Mouse (Mus musculus): Measurements from ENCODE around the gene Cald1. TPM values are rescaled to one million over a fixed set of nuclear protein-coding genes. Genes with fewer than 3 reads are reported as not detected.

The Cald1 gene
- polyA plus RNA-seq, 1 experiment, result 5.0 TPM

- H3K27me3 ChIP-seq (ENCODE audit: control insufficient read depth, insufficient read depth, low read length), result no peaks in the 10 kb centered on the region
- no peak overlapping the region for H3K27ac ChIP-seq (ENCODE audit: control insufficient read depth, insufficient read depth, low read depth, low read length)
- no peak for TF ChIP-seq POLR2A (IDR thresholded peaks at IDR 0.05; ENCODE audit: control insufficient read depth, low read depth, low read length)
- no peak for TF ChIP-seq CTCF (IDR thresholded peaks at IDR 0.05; ENCODE audit: control insufficient read depth, insufficient read depth, insufficient replicate concordance, low read depth, low read length)
- H3K4me1 ChIP-seq (ENCODE audit: control insufficient read depth, insufficient read depth, low read length), result no peaks in the 10 kb centered on the region
- H3K36me3 ChIP-seq (ENCODE audit: control insufficient read depth, insufficient read depth, low read length), result no peaks in the 10 kb centered on the region
- H3K4me3 ChIP-seq (ENCODE audit: control insufficient read depth, low read depth, low read length), result no peak overlapping the region
Measured at GRCm38 (mm10) chr6:34716888-34717635, 118.8 kb downstream of the Cald1 start.

GRCm38 (mm10) chr6:34717651-34718050 is 119.4 kb downstream of the Cald1 start:
- no peak for TF ChIP-seq POLR2A (IDR thresholded peaks at IDR 0.05; ENCODE audit: control insufficient read depth, low read depth, low read length)
- TF ChIP-seq CTCF (IDR thresholded peaks at IDR 0.05; ENCODE audit: control insufficient read depth, insufficient read depth, insufficient replicate concordance, low read depth, low read length), result no peak
- no peaks in the 10 kb centered on the region for H3K4me1 ChIP-seq (ENCODE audit: control insufficient read depth, insufficient read depth, low read length)
- no peaks in the 10 kb centered on the region for H3K27me3 ChIP-seq (ENCODE audit: control insufficient read depth, insufficient read depth, low read length)
- H3K36me3 ChIP-seq (ENCODE audit: control insufficient read depth, insufficient read depth, low read length), result no peaks in the 10 kb centered on the region
- no peak overlapping the region for H3K27ac ChIP-seq (ENCODE audit: control insufficient read depth, insufficient read depth, low read depth, low read length)
- H3K4me3 ChIP-seq (ENCODE audit: control insufficient read depth, low read depth, low read length), result no peak overlapping the region

- Histone ChIP-seq H3K27ac (ENCODE audit: control insufficient read depth, insufficient read depth, low read depth, low read length) (no peak overlapping the region), H3K36me3 (ENCODE audit: control insufficient read depth, insufficient read depth, low read length) (no peaks in the 10 kb centered on the region), H3K4me3 (ENCODE audit: control insufficient read depth, low read depth, low read length) (no peak overlapping the region), H3K4me1 (ENCODE audit: control insufficient read depth, insufficient read depth, low read length) (no peaks in the 10 kb centered on the region), H3K27me3 (ENCODE audit: control insufficient read depth, insufficient read depth, low read length) (no peaks in the 10 kb centered on the region)
- TF ChIP-seq POLR2A (IDR thresholded peaks at IDR 0.05; ENCODE audit: control insufficient read depth, low read depth, low read length), result no peak
- no peak for TF ChIP-seq CTCF (IDR thresholded peaks at IDR 0.05; ENCODE audit: control insufficient read depth, insufficient read depth, insufficient replicate concordance, low read depth, low read length)
Measured at GRCm38 (mm10) chr6:34719141-34719680, 120.9 kb downstream of the Cald1 start.

- TF ChIP-seq POLR2A (IDR thresholded peaks at IDR 0.05; ENCODE audit: control insufficient read depth, low read depth, low read length) (no peak), CTCF (IDR thresholded peaks at IDR 0.05; ENCODE audit: control insufficient read depth, insufficient read depth, insufficient replicate concordance, low read depth, low read length) (no peak)
- H3K27ac ChIP-seq (ENCODE audit: control insufficient read depth, insufficient read depth, low read depth, low read length), result no peak overlapping the region
- no peaks in the 10 kb centered on the region for H3K4me1 ChIP-seq (ENCODE audit: control insufficient read depth, insufficient read depth, low read length)
- H3K27me3 ChIP-seq (ENCODE audit: control insufficient read depth, insufficient read depth, low read length), result no peaks in the 10 kb centered on the region
- H3K36me3 ChIP-seq (ENCODE audit: control insufficient read depth, insufficient read depth, low read length), result no peaks in the 10 kb centered on the region
- no peak overlapping the region for H3K4me3 ChIP-seq (ENCODE audit: control insufficient read depth, low read depth, low read length)
Measured at GRCm38 (mm10) chr6:34720447-34720846, 122.1 kb downstream of the Cald1 start.

- no peak overlapping the region for H3K27ac ChIP-seq (ENCODE audit: control insufficient read depth, insufficient read depth, low read depth, low read length)
- no peaks in the 10 kb centered on the region for H3K36me3 ChIP-seq (ENCODE audit: control insufficient read depth, insufficient read depth, low read length)
- TF ChIP-seq POLR2A (IDR thresholded peaks at IDR 0.05; ENCODE audit: control insufficient read depth, low read depth, low read length), result no peak
- no peak for TF ChIP-seq CTCF (IDR thresholded peaks at IDR 0.05; ENCODE audit: control insufficient read depth, insufficient read depth, insufficient replicate concordance, low read depth, low read length)
- H3K4me3 ChIP-seq (ENCODE audit: control insufficient read depth, low read depth, low read length), result no peak overlapping the region
- no peaks in the 10 kb centered on the region for H3K4me1 ChIP-seq (ENCODE audit: control insufficient read depth, insufficient read depth, low read length)
- no peaks in the 10 kb centered on the region for H3K27me3 ChIP-seq (ENCODE audit: control insufficient read depth, insufficient read depth, low read length)
Measured at GRCm38 (mm10) chr6:34721740-34722139, 123.4 kb downstream of the Cald1 start.

- Histone ChIP-seq H3K27ac (ENCODE audit: control insufficient read depth, insufficient read depth, low read depth, low read length) (no peak overlapping the region), H3K4me3 (ENCODE audit: control insufficient read depth, low read depth, low read length) (no peak overlapping the region), H3K36me3 (ENCODE audit: control insufficient read depth, insufficient read depth, low read length) (no peaks in the 10 kb centered on the region), H3K27me3 (ENCODE audit: control insufficient read depth, insufficient read depth, low read length) (no peaks in the 10 kb centered on the region), H3K4me1 (ENCODE audit: control insufficient read depth, insufficient read depth, low read length) (peaks cover 6% of the 10 kb centered on the region)
- TF ChIP-seq POLR2A (IDR thresholded peaks at IDR 0.05; ENCODE audit: control insufficient read depth, low read depth, low read length), result no peak
- TF ChIP-seq CTCF (IDR thresholded peaks at IDR 0.05; ENCODE audit: control insufficient read depth, insufficient read depth, insufficient replicate concordance, low read depth, low read length), result no peak
Measured at GRCm38 (mm10) chr6:34722660-34723059, 124.4 kb downstream of the Cald1 start.

GRCm38 (mm10) chr6:34723250-34723904 is 125.1 kb downstream of the Cald1 start:
- Histone ChIP-seq H3K4me1 (ENCODE audit: control insufficient read depth, insufficient read depth, low read length) (peaks cover 6% of the 10 kb centered on the region), H3K4me3 (ENCODE audit: control insufficient read depth, low read depth, low read length) (no peak overlapping the region)
- no peak for TF ChIP-seq POLR2A (IDR thresholded peaks at IDR 0.05; ENCODE audit: control insufficient read depth, low read depth, low read length)
- no peak for TF ChIP-seq CTCF (IDR thresholded peaks at IDR 0.05; ENCODE audit: control insufficient read depth, insufficient read depth, insufficient replicate concordance, low read depth, low read length)

More at GRCm38 (mm10) chr6:34723250-34723904, 125.1 kb downstream of the Cald1 start:
- H3K36me3 ChIP-seq (ENCODE audit: control insufficient read depth, insufficient read depth, low read length), result no peaks in the 10 kb centered on the region
- H3K27me3 ChIP-seq (ENCODE audit: control insufficient read depth, insufficient read depth, low read length), result no peaks in the 10 kb centered on the region
- H3K27ac ChIP-seq (ENCODE audit: control insufficient read depth, insufficient read depth, low read depth, low read length), result no peak overlapping the region
